Mouse (Mus musculus): ENCODE data around the gene Egfl7. TPM values are rescaled to one million over a fixed set of nuclear protein-coding genes. Genes with fewer than 3 reads are reported as not detected.

The Egfl7 gene
- polyA plus RNA-seq, 1 experiment from 2014 or later, result 78.3 TPM

DNA sequence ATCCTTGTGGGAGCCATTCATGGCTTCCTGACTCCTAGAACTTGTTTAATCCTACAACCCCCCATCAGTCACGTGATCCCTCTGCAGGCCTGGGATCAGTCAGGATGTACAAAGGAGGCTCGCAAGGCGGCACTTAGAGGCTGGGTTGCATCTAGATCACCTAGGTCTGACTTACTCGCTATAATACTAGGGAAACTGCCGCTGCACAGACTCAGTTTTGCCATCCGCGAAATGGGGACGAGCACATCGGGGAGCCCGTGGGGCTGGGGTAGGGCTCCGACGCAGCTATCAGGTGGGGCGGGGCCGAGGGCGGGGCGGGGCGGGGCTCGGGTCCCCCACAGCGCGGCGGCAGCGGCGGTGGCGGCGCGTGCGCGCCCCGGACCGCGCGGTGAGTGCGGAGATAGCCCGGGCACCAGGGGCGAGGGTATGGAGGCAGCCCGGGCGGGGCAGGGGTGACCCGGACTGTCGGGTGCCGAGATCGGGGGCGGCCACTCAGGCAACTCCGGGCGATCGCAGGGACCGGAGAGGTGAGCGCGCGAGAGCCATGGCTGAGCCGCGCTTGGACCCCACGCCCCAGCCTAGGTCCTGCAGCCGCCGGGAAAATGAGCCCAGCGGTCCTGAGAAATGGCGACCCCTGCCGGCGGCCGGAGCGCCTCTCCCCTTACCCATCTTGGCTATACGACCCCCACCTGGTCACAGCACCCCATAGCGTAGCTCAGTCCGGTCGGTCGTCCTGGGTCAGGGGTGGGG is 6.7 kb downstream of the Egfl7 start, which contains the start of gene Gm20532:
Gm20532 (plus strand) TSS at position 346 of the 750 bp plus-strand sequence.
- peak; percentile 86 for DNase-seq (ENCODE audit: low spot score)
- H3K36me3 ChIP-seq, result no peaks in the 10 kb centered on the region
- no peaks in the 10 kb centered on the region for H3K9me3 ChIP-seq
- H3K27me3 ChIP-seq (ENCODE audit: insufficient read depth, poor library complexity, severe bottlenecking), result peaks cover 5% of the 10 kb centered on the region; the same call in 1 of the 2 replicates
- H3K27ac ChIP-seq, result peak within 1 kb of the TSS; percentile 90
- H3K4me1 ChIP-seq (replicated peaks), result peaks cover 46% of the 10 kb centered on the region
- peak within 1 kb of the TSS; percentile 67 for H3K4me3 ChIP-seq
- WGBS, result 1% methylated on average over 65 of the region's 65 CpGs

DNA sequence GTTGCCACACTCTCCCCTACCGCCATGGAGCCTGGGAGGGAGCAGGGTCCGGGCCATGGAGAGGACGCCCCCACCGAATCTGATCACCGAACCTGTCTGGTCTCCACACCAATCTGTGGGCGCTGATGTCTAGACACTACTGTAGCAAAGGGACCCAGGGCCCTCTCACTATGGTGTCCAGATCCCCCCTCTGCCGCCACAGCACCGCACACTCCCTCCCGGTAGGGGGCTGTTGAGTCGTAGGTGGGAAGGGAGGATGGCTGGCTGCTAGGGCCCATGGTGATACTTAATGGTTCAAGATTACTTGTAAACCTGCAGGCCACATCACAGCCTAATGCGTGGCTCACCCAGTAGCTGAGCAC is 7.2 kb downstream of the Egfl7 start:
- Histone ChIP-seq H3K4me1 (replicated peaks) (peaks cover 48% of the 10 kb centered on the region), H3K9me3 (no peaks in the 10 kb centered on the region), H3K36me3 (no peaks in the 10 kb centered on the region), H3K4me3 (peak overlapping the region; percentile 67), H3K27ac (peak overlapping the region; percentile 90), H3K27me3 (ENCODE audit: insufficient read depth, poor library complexity, severe bottlenecking) (peaks cover 5% of the 10 kb centered on the region; the same call in 1 of the 2 replicates)
- WGBS, result 5% methylated on average over 11 of the region's 11 CpGs
- no peak for DNase-seq (ENCODE audit: low spot score)

DNA sequence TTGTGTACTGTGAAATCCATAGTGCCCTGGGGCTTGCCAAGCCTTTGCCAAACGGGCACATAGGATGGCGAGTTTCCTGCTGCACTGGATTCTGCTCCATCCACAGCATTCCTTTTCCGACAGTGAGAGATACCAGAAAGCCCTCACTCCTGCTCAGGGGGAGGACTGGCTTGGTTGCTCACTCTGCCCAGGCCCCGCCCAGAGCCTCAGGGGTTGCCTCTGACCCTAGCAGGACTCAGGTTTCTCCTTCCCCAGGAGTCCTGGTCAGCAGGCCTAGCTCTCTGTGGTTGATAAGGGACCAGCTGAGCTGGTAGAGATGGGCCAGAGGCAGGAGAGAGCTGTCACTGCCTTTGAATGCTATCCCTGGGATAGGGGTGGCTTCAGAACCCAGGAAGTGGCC is 8.8 kb downstream of the Egfl7 start:
- DNase-seq (ENCODE audit: low spot score), result no peak
- Histone ChIP-seq H3K4me3 (no peak overlapping the region), H3K4me1 (replicated peaks) (peaks cover 45% of the 10 kb centered on the region), H3K27ac (peak overlapping the region; percentile 36), H3K36me3 (no peaks in the 10 kb centered on the region), H3K9me3 (no peaks in the 10 kb centered on the region), H3K27me3 (ENCODE audit: insufficient read depth, poor library complexity, severe bottlenecking) (peaks cover 5% of the 10 kb centered on the region; the same call in 1 of the 2 replicates)
- 33% methylated on average over 4 of the region's 4 CpGs for WGBS

DNA sequence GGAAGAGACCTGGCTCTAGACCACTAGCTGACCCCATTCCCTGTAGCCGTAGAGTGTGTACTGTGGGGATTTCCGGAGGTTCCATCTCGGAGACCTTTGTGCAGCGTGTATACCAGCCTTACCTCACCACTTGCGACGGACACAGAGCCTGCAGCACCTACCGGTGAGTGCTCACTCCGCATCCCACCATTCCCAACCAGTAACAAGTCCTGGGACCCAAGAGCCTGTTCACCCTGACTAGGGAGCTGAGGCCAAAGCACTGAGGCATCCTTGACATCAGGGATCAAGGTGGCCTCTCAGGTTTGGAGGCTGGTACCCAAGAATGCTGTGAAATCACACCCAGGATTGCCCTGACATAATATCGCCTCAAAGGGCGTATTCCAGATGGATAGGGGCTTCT is 9.5 kb downstream of the Egfl7 start:
- Histone ChIP-seq H3K27ac (peak overlapping the region; percentile 36), H3K4me3 (no peak overlapping the region), H3K36me3 (no peaks in the 10 kb centered on the region), H3K9me3 (no peaks in the 10 kb centered on the region), H3K4me1 (replicated peaks) (peaks cover 38% of the 10 kb centered on the region), H3K27me3 (ENCODE audit: insufficient read depth, poor library complexity, severe bottlenecking) (peaks cover 5% of the 10 kb centered on the region; the same call in 1 of the 2 replicates)
- DNase-seq (ENCODE audit: low spot score), result no peak
- 91% methylated on average over 10 of the region's 10 CpGs for WGBS

DNA sequence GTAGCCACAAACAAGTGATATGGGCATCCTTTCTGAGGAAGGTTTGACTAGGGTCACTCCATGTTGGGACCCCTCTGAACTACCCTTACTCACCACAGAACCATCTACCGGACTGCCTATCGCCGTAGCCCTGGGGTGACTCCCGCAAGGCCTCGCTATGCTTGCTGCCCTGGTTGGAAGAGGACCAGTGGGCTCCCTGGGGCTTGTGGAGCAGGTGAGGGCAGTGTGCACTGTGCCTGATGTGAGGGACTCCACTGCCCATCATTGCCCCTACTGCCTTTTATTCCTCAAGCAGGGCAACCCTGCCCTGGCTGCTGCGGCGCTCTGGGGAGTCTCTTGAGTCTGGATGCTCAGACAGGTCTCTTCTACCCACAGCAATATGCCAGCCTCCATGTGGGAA is 10.5 kb downstream of the Egfl7 start:
- no peak overlapping the region for H3K27ac ChIP-seq
- H3K27me3 ChIP-seq (ENCODE audit: insufficient read depth, poor library complexity, severe bottlenecking), result peaks cover 4% of the 10 kb centered on the region; the same call in 1 of the 2 replicates
- H3K4me1 ChIP-seq (replicated peaks), result peaks cover 38% of the 10 kb centered on the region
- H3K4me3 ChIP-seq, result no peak overlapping the region
- H3K9me3 ChIP-seq, result no peaks in the 10 kb centered on the region
- no peak for DNase-seq (ENCODE audit: low spot score)
- no peaks in the 10 kb centered on the region for H3K36me3 ChIP-seq
- 95% methylated on average over 7 of the region's 7 CpGs for WGBS

DNA sequence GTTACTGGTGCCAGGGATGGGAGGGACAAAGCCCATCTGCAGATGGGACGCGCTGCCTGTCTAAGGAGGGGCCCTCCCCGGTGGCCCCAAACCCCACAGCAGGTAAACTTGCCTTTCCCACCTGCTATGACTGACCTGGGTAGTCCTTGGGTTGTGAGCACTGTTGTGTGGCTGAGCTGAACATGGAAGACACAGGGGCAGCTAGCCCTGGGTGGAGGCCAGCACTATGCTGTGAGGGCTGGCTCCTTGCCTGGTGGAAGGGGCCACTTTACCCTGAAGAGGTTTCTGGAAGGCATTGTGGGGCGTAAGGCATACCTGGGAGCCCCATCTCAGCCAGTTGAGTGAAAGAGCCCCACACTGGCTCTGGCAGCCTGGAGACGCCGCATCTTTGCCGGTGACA is 11.1 kb downstream of the Egfl7 start:
- Histone ChIP-seq H3K27me3 (ENCODE audit: insufficient read depth, poor library complexity, severe bottlenecking) (no peaks in the 10 kb centered on the region; the same call in 1 of the 2 replicates), H3K9me3 (no peaks in the 10 kb centered on the region), H3K4me1 (replicated peaks) (peaks cover 37% of the 10 kb centered on the region), H3K4me3 (no peak overlapping the region; the same call in 1 of the 2 replicates), H3K36me3 (no peaks in the 10 kb centered on the region), H3K27ac (no peak overlapping the region)
- 92% methylated on average over 7 of the region's 7 CpGs for WGBS
- DNase-seq (ENCODE audit: low spot score), result no peak

DNA sequence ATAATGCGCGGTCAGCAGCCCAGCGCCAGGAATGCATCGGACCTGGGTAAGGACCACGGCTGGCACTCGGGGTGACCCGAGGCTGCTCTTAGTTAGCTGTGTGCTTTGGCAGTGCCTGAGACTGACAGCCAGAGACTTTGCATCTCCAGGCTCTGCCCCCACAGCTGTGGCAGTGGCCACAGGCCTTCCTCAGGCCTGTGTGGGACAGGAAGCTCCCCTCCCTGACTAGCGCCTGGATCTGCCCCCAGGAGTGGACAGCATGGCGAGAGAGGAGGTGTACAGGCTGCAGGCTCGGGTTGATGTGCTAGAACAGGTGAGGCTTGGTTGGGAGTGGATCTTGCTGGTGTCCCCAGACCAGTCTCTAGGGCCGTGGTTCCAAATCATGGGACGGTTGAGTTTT is 11.6 kb downstream of the Egfl7 start:
- no peak for DNase-seq (ENCODE audit: low spot score)
- H3K27ac ChIP-seq, result peak overlapping the region; percentile 35; the same call in 1 of the 2 replicates
- H3K27me3 ChIP-seq (ENCODE audit: insufficient read depth, poor library complexity, severe bottlenecking), result no peaks in the 10 kb centered on the region; the same call in 1 of the 2 replicates

DNA sequence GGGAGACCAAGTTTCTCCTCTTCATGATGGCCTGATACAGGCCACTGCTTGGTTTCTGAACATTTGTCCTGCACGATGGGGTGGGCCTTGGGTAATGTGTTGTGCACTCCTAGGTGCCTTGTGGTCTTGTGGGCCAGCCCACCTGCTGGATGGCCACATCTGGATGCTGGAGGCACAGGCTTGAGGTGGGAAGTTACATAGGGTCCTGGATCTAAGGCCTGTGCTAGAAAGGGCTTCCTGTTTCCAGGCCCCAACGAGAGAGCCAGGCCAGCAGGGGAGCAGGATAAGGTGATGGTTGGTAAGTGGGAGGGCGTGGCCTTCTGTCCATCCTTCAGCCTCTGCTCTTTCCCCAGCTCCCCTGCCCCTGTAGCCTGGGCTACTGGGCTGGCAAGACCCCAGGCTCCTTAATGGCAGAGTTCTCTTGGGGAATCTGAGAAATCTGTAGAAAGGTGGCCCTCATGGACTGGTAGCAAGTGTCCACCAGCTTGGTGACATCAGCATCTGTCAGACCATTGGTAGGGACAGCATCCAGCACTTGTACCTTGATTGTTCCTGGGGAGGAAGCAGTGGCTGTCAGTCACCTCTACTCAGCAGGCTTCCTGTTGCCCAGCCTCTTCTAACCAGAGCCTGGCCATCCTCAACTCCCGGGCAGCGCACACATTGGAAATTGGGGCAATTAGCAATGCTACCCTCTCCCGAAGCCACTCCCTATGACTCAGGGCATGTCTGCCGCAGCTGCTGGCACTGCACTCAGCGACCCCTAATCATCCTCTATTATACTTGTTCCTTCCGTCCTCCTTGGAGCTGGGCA is 13.6 kb downstream of the Egfl7 start:
- DNase-seq (ENCODE audit: low spot score), result no peak
- WGBS, result 70% methylated on average over 9 of the region's 9 CpGs
- peaks cover 13% of the 10 kb centered on the region for H3K4me1 ChIP-seq (replicated peaks)

More for the DNA sequence above, 11.6 kb downstream of the Egfl7 start:
- H3K4me1 ChIP-seq (replicated peaks), result peaks cover 33% of the 10 kb centered on the region
- no peak overlapping the region for H3K4me3 ChIP-seq
- WGBS, result 89% methylated on average over 12 of the region's 12 CpGs
- no peaks in the 10 kb centered on the region for H3K9me3 ChIP-seq
- H3K36me3 ChIP-seq, result no peaks in the 10 kb centered on the region

DNA sequence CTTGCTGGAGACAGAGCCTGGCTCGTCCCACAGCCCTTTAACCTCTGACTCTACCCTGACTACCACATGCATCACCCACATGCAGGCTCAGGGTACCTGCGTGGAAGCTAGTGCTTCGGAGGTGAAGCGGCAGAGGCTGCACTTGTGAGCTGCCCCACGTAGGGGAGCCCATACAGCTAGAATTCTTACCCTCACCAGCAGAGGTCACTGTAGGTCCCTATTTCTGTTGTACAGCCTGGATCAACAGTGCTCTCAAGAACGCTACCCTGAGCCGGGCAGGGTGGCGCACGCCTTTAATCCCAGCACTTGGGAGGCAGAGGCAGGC is 14.2 kb downstream of the Egfl7 start:
- no peaks in the 10 kb centered on the region for H3K36me3 ChIP-seq
- H3K9me3 ChIP-seq, result no peaks in the 10 kb centered on the region
- H3K27me3 ChIP-seq (ENCODE audit: insufficient read depth, poor library complexity, severe bottlenecking), result no peaks in the 10 kb centered on the region
- peaks cover 7% of the 10 kb centered on the region; the same call in 1 of the 2 replicates for H3K4me1 ChIP-seq (replicated peaks)
- H3K27ac ChIP-seq, result no peak overlapping the region
- DNase-seq (ENCODE audit: low spot score), result no peak
- no peak overlapping the region for H3K4me3 ChIP-seq
- WGBS, result 66% methylated on average over 9 of the region's 9 CpGs

More for the DNA sequence above, 13.6 kb downstream of the Egfl7 start:
- Histone ChIP-seq H3K4me3 (no peak overlapping the region), H3K27me3 (ENCODE audit: insufficient read depth, poor library complexity, severe bottlenecking) (no peaks in the 10 kb centered on the region; the same call in 1 of the 2 replicates), H3K9me3 (no peaks in the 10 kb centered on the region), H3K27ac (0 out of 2 replicates have a peak overlapping the region, but pooled peaks have one; percentile 36), H3K36me3 (no peaks in the 10 kb centered on the region)

DNA sequence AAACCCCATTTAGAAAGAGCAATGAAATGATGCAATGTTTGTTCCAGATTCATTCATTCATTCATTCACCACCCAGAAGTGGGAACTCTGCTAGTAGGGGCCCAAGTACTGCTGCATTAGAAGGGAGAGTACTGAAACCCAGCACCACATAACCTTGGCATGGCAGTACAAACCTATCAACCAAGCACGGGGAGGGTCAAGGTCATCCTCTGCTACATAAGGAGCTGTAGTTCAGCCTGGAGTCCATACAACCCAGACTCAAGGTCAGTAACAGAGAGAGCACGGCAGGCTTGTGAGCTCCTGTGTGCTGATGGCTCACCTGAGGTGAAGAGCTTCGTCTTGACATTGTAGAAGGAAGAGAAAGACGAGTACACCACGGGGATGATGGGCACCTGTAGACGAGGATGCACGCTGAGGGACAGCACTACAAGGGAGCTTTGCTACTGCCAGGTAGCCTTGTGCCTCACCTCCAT is 14.7 kb downstream of the Egfl7 start:
- Histone ChIP-seq H3K36me3 (no peaks in the 10 kb centered on the region), H3K4me3 (no peak overlapping the region), H3K27ac (no peak overlapping the region), H3K9me3 (no peaks in the 10 kb centered on the region), H3K4me1 (replicated peaks) (0 out of 2 replicates have a peak, but pooled peaks cover 4% of the 10 kb centered on the region), H3K27me3 (ENCODE audit: insufficient read depth, poor library complexity, severe bottlenecking) (no peaks in the 10 kb centered on the region)
- WGBS, result 91% methylated on average over 7 of the region's 7 CpGs
- no peak for DNase-seq (ENCODE audit: low spot score)

DNA sequence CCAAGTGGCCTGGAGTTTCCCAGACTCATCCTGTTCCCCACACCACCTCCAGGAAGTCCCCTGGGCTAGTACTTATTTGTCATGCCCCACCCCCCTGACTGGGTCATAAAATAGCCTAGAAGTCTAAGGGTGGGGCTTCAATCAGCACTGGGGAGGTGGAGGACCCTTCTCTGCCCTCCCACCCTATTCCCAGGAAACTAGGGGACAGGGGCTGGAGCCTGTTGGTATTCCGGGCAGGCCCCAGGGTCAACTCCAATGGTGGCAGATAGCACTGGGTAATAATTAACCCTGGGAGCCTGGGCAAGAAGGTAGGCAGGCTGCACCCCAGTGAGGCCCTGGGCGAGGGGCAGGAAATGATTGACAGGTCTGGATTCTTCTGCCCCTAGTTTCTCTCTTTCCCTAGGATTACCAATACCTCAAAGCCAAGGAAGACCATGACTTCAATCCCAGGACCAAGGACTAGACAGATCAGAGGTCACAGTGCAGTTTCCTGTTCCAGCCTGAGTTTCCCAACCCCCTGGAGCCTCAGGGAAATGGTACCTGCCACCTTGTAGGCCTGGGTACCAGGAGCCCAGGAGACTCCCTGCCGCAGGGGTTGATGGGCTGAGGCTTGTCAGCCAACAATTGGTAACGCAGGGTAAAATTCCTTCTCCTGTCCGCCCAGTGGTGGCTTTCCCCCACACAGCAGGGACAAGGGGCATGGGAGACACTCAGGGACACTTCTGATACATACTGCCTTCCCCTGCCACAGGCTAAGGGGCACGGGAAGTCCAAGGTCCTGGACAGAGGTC is 15.3 kb downstream of the Egfl7 start:
- no peaks in the 10 kb centered on the region for H3K27me3 ChIP-seq (ENCODE audit: insufficient read depth, poor library complexity, severe bottlenecking)
- no peak for DNase-seq (ENCODE audit: low spot score)
- 79% methylated on average over 6 of the region's 6 CpGs for WGBS

DNA sequence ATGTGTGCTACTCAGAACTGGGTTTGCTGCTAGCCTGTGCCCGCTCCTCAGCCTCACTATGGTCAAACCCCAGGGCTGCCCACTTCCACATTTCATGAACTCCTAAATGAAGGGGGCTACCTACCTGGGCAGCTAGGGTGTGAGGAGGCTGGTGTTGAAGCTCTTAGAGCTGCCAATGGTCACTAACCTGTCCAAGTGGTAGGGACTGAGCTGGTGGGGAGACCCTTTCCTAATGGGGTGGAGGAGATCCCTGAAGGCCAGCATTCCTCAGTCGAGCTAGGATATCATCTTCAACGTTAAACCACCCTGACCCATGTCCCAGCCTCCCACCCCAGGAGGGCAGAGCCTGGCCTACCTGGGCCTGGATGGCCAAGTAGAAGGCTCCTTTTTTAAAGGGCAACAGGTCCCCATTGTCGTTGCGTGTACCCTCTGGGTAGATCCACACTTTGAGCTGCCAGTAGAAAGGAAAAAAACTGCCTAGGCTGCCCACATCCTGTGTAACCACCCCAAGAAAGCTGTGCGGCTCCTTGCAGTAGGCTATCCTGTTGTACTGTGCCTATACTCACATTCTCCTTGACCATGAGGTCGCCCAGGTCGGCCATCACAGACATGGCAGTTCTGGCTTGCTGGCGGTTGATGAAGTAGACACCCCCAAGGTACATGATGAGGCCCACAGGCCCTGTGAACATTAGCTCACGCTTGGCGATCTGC is 16.1 kb downstream of the Egfl7 start:
- no peak for DNase-seq (ENCODE audit: low spot score)
- no peaks in the 10 kb centered on the region for H3K27me3 ChIP-seq (ENCODE audit: insufficient read depth, poor library complexity, severe bottlenecking)

More for the DNA sequence above, 15.3 kb downstream of the Egfl7 start:
- H3K9me3 ChIP-seq, result no peaks in the 10 kb centered on the region
- H3K36me3 ChIP-seq, result no peaks in the 10 kb centered on the region
- H3K4me3 ChIP-seq, result no peak overlapping the region
- H3K4me1 ChIP-seq (replicated peaks), result 0 out of 2 replicates have a peak, but pooled peaks cover 5% of the 10 kb centered on the region
- H3K27ac ChIP-seq, result no peak overlapping the region

More for the DNA sequence above, 16.1 kb downstream of the Egfl7 start:
- 0 out of 2 replicates have a peak, but pooled peaks cover 8% of the 10 kb centered on the region for H3K4me1 ChIP-seq (replicated peaks)
- H3K27ac ChIP-seq, result no peak overlapping the region
- no peaks in the 10 kb centered on the region for H3K9me3 ChIP-seq
- 90% methylated on average over 11 of the region's 11 CpGs for WGBS
- H3K4me3 ChIP-seq, result no peak overlapping the region
- H3K36me3 ChIP-seq, result no peaks in the 10 kb centered on the region

All from hindbrain, embryonic 10.5 days (tissue).